Mouse (Mus musculus): ENCODE measurements around the gene Mcf2l. TPM values are rescaled to one million over a fixed set of nuclear protein-coding genes. Genes with fewer than 3 reads are reported as not detected.

Gene Mcf2l
- polyA plus RNA-seq, 1 experiment from 2014 or later, result 44.2 TPM

GRCm38 (mm10) chr8:13060441-13061150 lies 187.0 kb downstream of the Mcf2l start, which contains the start of gene Proz:
Gene Proz, plus strand, starts transcription at chr8:13060914.
- no peaks in the 10 kb centered on the region for H3K9me3 ChIP-seq (ENCODE audit: control insufficient read depth, low read length)
- 76% methylated on average over 17 of the region's 17 CpGs for WGBS

GRCm38 (mm10) chr8:13063112-13063511 lies 189.5 kb downstream of the Mcf2l start:
- no peak for ATAC-seq (ENCODE audit: low FRiP score)
- H3K9ac ChIP-seq (ENCODE audit: low read length), result no peak overlapping the region
- H3K27me3 ChIP-seq (ENCODE audit: control insufficient read depth, insufficient read depth, low read length), result no peaks in the 10 kb centered on the region
- H3K27ac ChIP-seq (ENCODE audit: low read depth, low read length), result no peak overlapping the region
- no peaks in the 10 kb centered on the region for H3K9me3 ChIP-seq (ENCODE audit: control insufficient read depth, low read length)
- no peak overlapping the region for H3K4me2 ChIP-seq
- no peaks in the 10 kb centered on the region for H3K36me3 ChIP-seq (ENCODE audit: control insufficient read depth, insufficient read depth, low read length)
- H3K4me1 ChIP-seq (ENCODE audit: control insufficient read depth, insufficient read depth, low read length), result no peaks in the 10 kb centered on the region
- WGBS, result 81% methylated on average over 16 of the region's 16 CpGs
- DNase-seq (ENCODE audit: low spot score, missing footprints), result no peak
- H3K4me3 ChIP-seq (ENCODE audit: low read depth, low read length), result no peak overlapping the region

More at GRCm38 (mm10) chr8:13060441-13061150, 187.0 kb downstream of the Mcf2l start, which contains the start of gene Proz:
- no peak within 1 kb of the TSS for H3K4me2 ChIP-seq
- ATAC-seq (ENCODE audit: low FRiP score) (no peak), DNase-seq (ENCODE audit: low spot score, missing footprints) (no peak)
- no peak within 1 kb of the TSS for H3K4me3 ChIP-seq (ENCODE audit: low read depth, low read length)
- H3K9ac ChIP-seq (ENCODE audit: low read length), result no peak within 1 kb of the TSS
- H3K36me3 ChIP-seq (ENCODE audit: control insufficient read depth, insufficient read depth, low read length), result no peaks in the 10 kb centered on the region
- no peak within 1 kb of the TSS for H3K27ac ChIP-seq (ENCODE audit: low read depth, low read length)
- H3K27me3 ChIP-seq (ENCODE audit: control insufficient read depth, insufficient read depth, low read length), result no peaks in the 10 kb centered on the region
- H3K4me1 ChIP-seq (ENCODE audit: control insufficient read depth, insufficient read depth, low read length), result no peaks in the 10 kb centered on the region

Small RNA genes within 50 kb of the gene (microRNA-seq; reads per million reads assigned to microRNA genes)
- gene Gm38671, result 1.7 reads per million

Other genes with a start within 250 kb of the Mcf2l start
- 61.2 and 63.1 TPM in 2 replicates for gene Tubgcp3, start 201.6 kb upstream of the Mcf2l start, polyA plus RNA-seq (2014; fragmentation: Nextera tagmentation; extraction: Ambion mirVana)
- 8.9 and 10.0 TPM in 2 replicates for gene Atp11a, start 116.8 kb upstream of the Mcf2l start, polyA plus RNA-seq (2014; fragmentation: Nextera tagmentation; extraction: Ambion mirVana)
- gene F7, start 152.2 kb downstream of the Mcf2l start, polyA plus RNA-seq (2014; fragmentation: Nextera tagmentation; extraction: Ambion mirVana), result 0.07 and 0.14 TPM in 2 replicates
- 0.78 and 0.80 TPM in 2 replicates for gene F10, start 163.5 kb downstream of the Mcf2l start, polyA plus RNA-seq (2014; fragmentation: Nextera tagmentation; extraction: Ambion mirVana)
- gene Proz, start 187.1 kb downstream of the Mcf2l start, polyA plus RNA-seq (2014; fragmentation: Nextera tagmentation; extraction: Ambion mirVana), result 0.12 and 0.40 TPM in 2 replicates
- 51.5 and 58.3 TPM in 2 replicates for gene Pcid2, start 231.7 kb downstream of the Mcf2l start, polyA plus RNA-seq (2014; fragmentation: Nextera tagmentation; extraction: Ambion mirVana)
- 89.7 and 90.1 TPM in 2 replicates for gene Cul4a, start 231.8 kb downstream of the Mcf2l start, polyA plus RNA-seq (2014; fragmentation: Nextera tagmentation; extraction: Ambion mirVana)